Mouse (Mus musculus): ENCODE measurements around the gene Ahnak.

DNA sequence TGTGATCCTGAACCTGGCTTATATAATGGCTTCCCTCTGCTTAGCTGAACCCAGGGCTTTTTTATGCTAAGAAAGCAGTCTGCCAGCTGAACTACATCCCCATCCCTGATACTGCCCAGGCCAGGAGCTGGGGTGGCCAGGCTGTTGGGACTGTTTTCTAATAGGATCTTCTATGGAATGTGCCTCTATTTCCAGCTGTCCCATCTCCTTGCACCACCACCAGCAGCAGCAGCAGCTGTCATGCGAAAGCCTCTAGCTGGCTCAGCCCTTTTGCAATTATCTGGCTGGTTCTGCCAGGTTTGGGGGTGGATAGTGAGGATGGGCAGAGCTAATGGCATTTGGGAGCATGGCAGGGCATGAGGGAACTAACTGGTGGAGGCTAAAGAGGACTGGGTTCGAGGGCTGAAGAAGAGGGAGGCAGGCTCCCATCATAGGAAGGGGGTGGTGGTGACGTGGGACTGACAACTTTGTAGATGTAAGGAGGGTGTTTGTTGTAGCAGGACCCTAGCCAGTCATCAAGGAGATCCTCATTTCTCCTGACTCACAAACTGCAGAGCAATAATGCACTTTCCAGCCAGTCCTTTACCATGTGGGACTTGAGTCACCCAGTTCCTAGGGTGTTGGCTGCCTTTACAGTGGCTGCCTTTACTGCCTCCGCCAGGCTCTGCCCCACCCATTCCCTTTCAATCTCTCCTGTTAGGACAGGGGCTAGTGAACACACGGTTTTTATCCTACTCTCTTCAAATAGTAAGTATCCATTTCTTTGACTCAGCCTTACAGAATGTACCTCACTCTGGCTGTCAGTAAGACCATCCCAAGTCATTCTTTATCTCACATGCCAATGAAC, 6.6 kb upstream of the Ahnak start:
- no peak for TF ChIP-seq CTCF (IDR thresholded peaks at IDR 0.05; ENCODE audit: low read depth, low read length)
- no peak for TF ChIP-seq POLR2A (IDR thresholded peaks at IDR 0.05; ENCODE audit: extremely low read depth, insufficient read depth, low read length)
